Mouse (Mus musculus): ENCODE measurements at regions not wholly inside any gene's neighbourhood (a gene's known extent, or its start where the extent isn't known, plus 50 kb on each side); places are given as distances from the start of the nearest gene placed in this dataset.

DNA sequence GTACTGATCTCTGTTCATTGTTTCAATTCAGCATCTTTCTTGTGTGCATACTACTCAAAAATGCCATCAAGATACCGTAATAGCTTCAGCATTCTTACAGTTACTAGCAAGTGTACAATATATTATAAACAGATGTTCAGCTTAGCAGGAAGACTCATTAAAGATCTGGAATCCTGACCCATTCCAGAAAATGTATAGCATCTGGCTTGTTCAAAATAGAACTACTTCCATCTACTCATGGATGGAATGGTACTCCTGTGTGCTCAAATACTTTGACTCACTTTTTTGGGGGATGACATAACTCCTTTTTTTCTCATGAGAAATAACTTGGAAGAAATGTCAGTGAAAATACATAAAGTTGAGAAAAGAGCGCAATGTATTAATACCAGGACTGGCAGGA, 291.2 kb upstream of the Manea start:
- Histone ChIP-seq H3K9me3 (no peaks in the 10 kb centered on the region), H3K4me2 (replicated peaks) (no peak overlapping the region), H3K27ac (no peak overlapping the region), H3K9ac (no peak overlapping the region), H3K27me3 (no peaks in the 10 kb centered on the region), H3K4me3 (no peak overlapping the region), H3K4me1 (no peaks in the 10 kb centered on the region), H3K36me3 (no peaks in the 10 kb centered on the region)
- 44% methylated on average over 2 of the region's 2 CpGs for WGBS
- peak; percentile 84 for ATAC-seq (ENCODE audit: low FRiP score, low read depth)

DNA sequence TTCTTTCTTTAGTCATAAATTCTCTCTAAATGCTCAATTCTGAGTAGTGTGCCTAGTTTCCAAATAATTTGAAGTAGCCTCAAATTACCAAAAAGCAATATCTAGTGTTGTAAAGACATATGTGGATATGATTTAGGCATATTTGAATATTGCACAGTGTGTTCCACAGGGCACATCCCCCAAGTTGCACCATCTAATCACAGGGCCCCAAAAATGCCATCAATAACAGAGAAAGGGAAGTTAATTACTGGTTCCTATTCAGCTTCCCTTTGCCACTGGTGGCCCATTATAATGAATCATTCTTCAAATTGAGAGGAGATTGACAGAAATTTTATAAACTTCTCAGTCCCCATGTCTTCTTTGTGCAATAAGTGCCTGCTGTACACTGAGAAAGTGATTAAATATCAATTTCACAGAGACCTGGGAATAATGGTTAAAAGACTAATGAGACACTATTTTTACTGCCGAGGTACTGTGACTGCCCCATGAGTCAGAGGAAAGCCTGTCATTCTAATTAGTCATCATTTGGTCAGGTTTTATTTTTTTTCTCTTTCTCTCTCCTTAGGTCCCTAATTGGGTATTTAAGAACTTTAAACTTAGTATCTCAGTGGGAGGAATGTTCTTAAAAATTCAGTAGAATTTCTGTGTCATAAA, 284.0 kb upstream of the Manea start:
- ATAC-seq (ENCODE audit: low FRiP score, low read depth): no peak
- H3K9ac ChIP-seq: no peak overlapping the region
- no peak overlapping the region for H3K27ac ChIP-seq
- no peak overlapping the region for H3K4me2 ChIP-seq (replicated peaks)
- H3K27me3 ChIP-seq: no peaks in the 10 kb centered on the region
- no peaks in the 10 kb centered on the region for H3K36me3 ChIP-seq
- H3K4me1 ChIP-seq: no peaks in the 10 kb centered on the region
- 13% methylated on average over 1 of the region's 1 CpGs for WGBS
- no peak overlapping the region for H3K4me3 ChIP-seq
- H3K9me3 ChIP-seq: no peaks in the 10 kb centered on the region

DNA sequence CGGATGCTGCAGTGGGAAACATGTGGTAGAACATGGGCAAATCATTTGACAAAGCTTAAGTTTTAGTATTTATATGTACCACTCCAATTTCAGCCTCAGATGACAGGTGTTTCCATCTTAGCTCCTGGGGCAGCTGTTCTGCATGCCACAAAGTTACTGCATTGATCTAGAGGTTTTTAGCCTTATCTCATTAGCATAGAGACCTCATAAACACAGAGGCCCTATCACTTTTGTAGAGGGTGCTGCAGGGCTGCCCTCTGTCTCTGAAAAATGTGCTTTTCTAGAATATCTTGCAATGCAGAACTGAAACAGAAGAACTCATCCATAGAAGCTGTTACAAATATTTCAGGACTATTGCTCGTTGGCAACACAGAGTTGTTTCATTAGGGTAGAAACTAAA, 283.0 kb upstream of the Manea start:
- Histone ChIP-seq H3K4me2 (replicated peaks) (no peak overlapping the region), H3K4me1 (no peaks in the 10 kb centered on the region), H3K4me3 (no peak overlapping the region), H3K27ac (no peak overlapping the region), H3K9ac (no peak overlapping the region), H3K27me3 (no peaks in the 10 kb centered on the region), H3K9me3 (no peaks in the 10 kb centered on the region), H3K36me3 (no peaks in the 10 kb centered on the region)
- WGBS: 60% methylated on average over 2 of the region's 2 CpGs
- ATAC-seq (ENCODE audit: low FRiP score, low read depth): no peak

DNA sequence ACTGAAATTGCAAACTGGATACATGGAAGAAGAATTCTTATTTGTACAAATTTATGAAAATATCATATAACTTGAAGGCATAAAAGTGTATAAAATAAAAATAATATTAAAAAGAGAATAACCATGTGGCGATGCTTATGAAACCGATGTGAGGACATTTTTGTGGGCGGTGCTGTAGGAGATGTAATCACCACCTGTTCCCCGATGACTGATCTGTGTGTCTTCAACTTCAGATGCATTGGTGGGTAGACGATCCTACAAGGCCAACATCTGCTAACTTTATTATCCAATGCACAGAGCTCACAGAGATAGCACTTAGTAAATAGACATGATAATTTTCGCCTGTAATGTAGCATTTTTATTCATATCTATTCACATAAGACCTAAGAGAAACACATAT, 281.1 kb upstream of the Manea start:
- no peaks in the 10 kb centered on the region for H3K27me3 ChIP-seq
- no peaks in the 10 kb centered on the region for H3K36me3 ChIP-seq
- no peak overlapping the region for H3K4me2 ChIP-seq (replicated peaks)
- ATAC-seq (ENCODE audit: low FRiP score, low read depth): no peak
- no peak overlapping the region for H3K9ac ChIP-seq
- H3K9me3 ChIP-seq: no peaks in the 10 kb centered on the region
- WGBS: 82% methylated on average over 6 of the region's 6 CpGs
- H3K4me1 ChIP-seq: no peaks in the 10 kb centered on the region
- H3K4me3 ChIP-seq: no peak overlapping the region
- H3K27ac ChIP-seq: no peak overlapping the region

DNA sequence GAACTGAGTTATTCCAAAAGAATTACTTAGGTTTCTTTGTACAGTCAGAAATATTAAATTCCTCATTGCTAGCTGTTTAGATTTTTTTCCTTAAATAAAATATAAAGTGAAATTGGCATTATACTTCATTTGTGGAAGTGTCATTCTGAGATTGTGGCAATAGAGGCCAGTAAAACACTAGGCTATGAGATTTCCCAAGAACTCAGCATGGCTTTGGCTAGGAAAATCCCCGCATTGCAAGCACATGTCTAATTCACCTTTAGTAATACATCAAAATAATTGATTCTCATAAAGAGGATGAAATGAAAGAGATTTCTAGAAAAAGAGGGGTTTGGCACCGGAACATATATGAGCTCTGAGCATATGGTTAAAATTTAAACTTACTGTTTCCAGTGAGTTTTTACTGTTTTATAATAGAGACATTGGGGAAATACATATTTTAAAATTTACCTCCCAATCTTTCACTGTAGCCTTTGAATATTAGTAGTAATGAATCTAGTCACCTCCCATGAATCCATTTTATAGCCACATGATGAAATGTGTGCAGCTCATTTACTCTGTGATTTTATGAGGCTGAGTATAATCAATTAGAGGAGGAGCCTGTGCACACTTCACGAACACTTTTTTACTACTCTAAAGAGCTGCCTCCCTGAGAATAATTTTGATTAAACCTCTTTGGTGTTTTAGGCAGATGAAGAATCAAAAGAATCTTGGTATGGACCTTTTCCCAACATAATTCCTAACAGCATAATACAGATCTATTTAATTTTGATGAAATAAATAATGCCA, 242.6 kb upstream of the Manea start:
- Histone ChIP-seq H3K36me3 (no peaks in the 10 kb centered on the region), H3K9ac (no peak overlapping the region), H3K9me3 (no peaks in the 10 kb centered on the region), H3K4me1 (no peaks in the 10 kb centered on the region), H3K27me3 (no peaks in the 10 kb centered on the region), H3K27ac (no peak overlapping the region), H3K4me3 (no peak overlapping the region), H3K4me2 (replicated peaks) (no peak overlapping the region)
- WGBS: 22% methylated on average over 3 of the region's 3 CpGs
- ATAC-seq (ENCODE audit: low FRiP score, low read depth): peak; percentile 61; the same call in 1 of the 2 replicates

DNA sequence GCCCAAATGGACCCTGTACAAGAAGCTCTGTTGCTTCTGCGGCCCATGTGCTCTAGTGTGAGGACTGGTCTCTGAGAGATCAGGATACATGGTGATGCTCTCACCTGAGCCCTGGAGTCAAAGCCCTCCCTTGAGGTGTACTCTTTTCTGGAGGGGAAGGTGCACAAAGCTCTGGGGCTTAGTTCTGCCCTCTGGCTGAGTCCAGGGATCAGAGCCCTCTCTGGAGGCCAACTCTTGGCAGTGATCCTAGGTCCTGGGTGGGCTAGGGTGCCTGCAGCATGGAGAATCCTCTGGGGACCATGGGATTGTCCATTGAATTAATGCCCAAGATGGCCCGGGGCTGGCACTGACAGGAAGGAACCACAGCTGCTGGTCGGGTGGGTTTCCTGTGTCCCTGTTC, 209.0 kb upstream of the Manea start:
- Histone ChIP-seq H3K27me3 (no peaks in the 10 kb centered on the region), H3K4me2 (replicated peaks) (no peak overlapping the region), H3K27ac (no peak overlapping the region), H3K4me3 (no peak overlapping the region), H3K4me1 (no peaks in the 10 kb centered on the region), H3K9me3 (no peaks in the 10 kb centered on the region), H3K36me3 (no peaks in the 10 kb centered on the region), H3K9ac (no peak overlapping the region)
- 89% methylated on average over 3 of the region's 3 CpGs for WGBS
- no peak for ATAC-seq (ENCODE audit: low FRiP score, low read depth)

DNA sequence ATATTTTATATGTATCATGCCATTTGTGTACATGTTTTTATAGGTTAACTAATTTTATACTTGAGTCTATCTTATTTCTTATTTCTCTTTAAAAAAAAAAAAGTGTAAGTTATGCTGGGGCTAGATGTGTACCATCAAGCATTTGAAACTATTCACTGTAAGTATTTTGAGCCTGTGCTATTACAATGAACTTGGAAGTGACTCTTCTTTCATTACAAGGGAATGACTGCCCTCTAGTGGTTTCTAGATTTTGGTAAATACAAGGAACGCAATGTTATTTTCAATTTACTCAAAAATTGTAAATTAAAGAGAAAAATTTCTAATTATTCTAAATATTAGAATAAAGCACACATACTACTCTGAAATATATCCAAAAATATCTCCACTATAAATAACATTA, 197.1 kb upstream of the Manea start:
- Histone ChIP-seq H3K36me3 (no peaks in the 10 kb centered on the region), H3K9me3 (no peaks in the 10 kb centered on the region), H3K27me3 (no peaks in the 10 kb centered on the region), H3K27ac (no peak overlapping the region), H3K4me1 (no peaks in the 10 kb centered on the region), H3K9ac (no peak overlapping the region), H3K4me2 (replicated peaks) (no peak overlapping the region), H3K4me3 (no peak overlapping the region)
- 30% methylated on average over 1 of the region's 1 CpGs for WGBS
- no peak for ATAC-seq (ENCODE audit: low FRiP score, low read depth)

DNA sequence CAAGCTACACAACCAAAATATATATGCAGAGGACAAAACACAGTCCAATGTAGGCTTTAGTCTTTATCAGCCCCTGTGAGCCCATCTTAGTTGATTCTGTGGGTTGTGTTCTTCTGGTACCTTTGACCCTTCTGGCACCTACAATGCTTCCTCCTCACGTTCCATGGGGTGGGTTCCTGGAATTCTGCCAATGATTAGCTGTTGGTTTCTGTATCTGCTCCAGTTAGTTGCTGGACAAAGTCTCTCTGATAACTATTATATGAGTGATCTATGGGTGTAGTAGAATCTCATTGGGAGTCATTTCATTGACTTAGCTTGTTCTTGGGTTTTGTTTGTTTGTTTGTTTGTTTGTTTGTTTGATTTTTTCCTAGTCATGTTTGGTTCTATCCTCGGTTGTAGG, 195.8 kb upstream of the Manea start:
- no peaks in the 10 kb centered on the region for H3K36me3 ChIP-seq
- no peak for ATAC-seq (ENCODE audit: low FRiP score, low read depth)
- H3K4me2 ChIP-seq (replicated peaks): no peak overlapping the region
- no peaks in the 10 kb centered on the region for H3K27me3 ChIP-seq
- no peaks in the 10 kb centered on the region for H3K9me3 ChIP-seq
- H3K4me3 ChIP-seq: no peak overlapping the region
- no peak overlapping the region for H3K9ac ChIP-seq
- H3K4me1 ChIP-seq: no peaks in the 10 kb centered on the region
- WGBS: 55% methylated on average over 2 of the region's 2 CpGs
- no peak overlapping the region for H3K27ac ChIP-seq

DNA sequence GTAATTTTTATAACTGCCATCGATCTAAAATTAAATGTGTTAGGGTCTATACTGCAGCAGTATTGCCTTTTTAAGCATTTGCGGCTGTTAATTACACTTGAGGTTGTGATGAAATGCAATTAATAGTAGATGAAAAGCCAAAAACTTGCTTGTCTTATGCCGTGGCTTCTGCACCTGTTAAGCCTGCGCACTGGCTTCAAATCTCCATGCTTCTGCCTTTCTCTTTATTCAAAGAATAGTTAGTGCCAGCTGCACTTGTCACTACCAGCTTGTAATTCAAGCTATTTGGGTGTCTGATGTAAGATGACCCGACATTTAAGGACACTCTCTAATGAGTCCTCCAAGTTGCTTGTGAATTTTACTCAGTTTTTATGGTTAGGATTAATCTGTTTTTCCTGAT, 161.3 kb upstream of the Manea start:
- Histone ChIP-seq H3K4me1 (no peaks in the 10 kb centered on the region), H3K9me3 (no peaks in the 10 kb centered on the region), H3K4me3 (no peak overlapping the region), H3K9ac (no peak overlapping the region), H3K36me3 (no peaks in the 10 kb centered on the region), H3K27ac (no peak overlapping the region), H3K27me3 (no peaks in the 10 kb centered on the region), H3K4me2 (replicated peaks) (no peak overlapping the region)
- WGBS: 77% methylated on average over 5 of the region's 5 CpGs
- ATAC-seq (ENCODE audit: low FRiP score, low read depth): no peak

DNA sequence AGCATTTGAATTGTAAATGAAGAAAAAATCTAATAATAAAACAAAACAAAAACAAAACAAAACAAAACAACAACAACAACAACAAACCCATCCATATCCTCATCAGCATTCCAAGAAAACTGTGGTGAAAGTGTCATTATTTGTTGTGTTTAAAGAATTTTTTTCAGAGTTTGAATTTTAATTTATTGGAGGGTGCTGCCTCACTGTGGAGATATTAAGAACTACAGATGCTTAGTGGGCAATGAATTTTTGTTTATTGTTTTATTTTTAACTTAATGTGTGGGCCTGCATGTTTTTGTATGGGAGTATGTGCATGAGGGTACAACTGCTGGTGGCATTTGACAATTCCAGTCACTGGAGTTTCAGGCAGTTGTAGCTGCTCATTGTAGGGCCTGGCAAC, 147.6 kb upstream of the Manea start:
- Histone ChIP-seq H3K9me3 (no peaks in the 10 kb centered on the region), H3K36me3 (no peaks in the 10 kb centered on the region), H3K9ac (no peak overlapping the region), H3K4me3 (no peak overlapping the region), H3K27me3 (no peaks in the 10 kb centered on the region), H3K27ac (no peak overlapping the region), H3K4me2 (replicated peaks) (no peak overlapping the region), H3K4me1 (no peaks in the 10 kb centered on the region)
- no peak for ATAC-seq (ENCODE audit: low FRiP score, low read depth)

DNA sequence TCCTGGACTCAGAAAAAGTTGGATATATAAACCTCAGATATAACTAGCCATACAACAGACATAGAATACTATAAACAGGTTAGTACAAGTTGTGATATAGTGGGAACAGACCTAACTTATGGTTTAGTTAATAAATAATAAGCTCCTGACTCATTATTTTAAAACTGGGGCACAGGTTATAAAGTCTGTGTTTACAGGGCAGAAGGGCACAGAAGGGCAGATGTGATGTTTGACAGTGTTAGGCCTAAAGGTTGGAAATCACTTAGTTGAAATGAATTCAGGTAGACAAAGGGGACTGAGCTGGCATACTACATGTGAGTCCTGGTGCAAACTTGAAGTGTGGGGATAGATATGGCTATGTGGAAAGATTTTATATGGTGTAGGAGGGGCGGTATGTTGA, 128.2 kb upstream of the Manea start:
- H3K36me3 ChIP-seq: no peaks in the 10 kb centered on the region
- H3K27ac ChIP-seq: no peak overlapping the region
- 94% methylated on average over 1 of the region's 1 CpGs for WGBS
- no peak overlapping the region for H3K4me2 ChIP-seq (replicated peaks)
- H3K27me3 ChIP-seq: no peaks in the 10 kb centered on the region
- no peaks in the 10 kb centered on the region for H3K9me3 ChIP-seq
- no peak overlapping the region for H3K4me3 ChIP-seq
- no peak overlapping the region for H3K9ac ChIP-seq
- ATAC-seq (ENCODE audit: low FRiP score, low read depth): no peak
- no peaks in the 10 kb centered on the region for H3K4me1 ChIP-seq

DNA sequence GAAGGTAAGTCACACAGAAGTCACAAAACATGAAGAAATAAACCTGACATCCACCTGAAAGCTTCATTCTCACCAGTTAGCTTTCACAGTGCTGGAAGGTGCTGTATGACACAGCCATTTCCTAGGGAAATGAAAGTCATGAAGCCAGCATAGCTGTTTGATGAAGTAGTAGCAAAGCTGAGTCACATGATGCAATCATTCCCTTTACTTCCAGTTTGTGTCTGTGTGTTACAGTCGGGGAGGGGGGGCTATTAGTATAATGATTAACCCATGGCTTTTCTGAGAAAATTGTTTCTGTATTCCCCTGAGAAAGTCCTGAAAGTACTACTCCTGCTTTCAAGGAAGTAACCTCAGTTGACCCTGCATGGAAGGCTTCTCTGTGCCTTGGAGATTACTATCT, 94.8 kb upstream of the Manea start:
- ATAC-seq (ENCODE audit: low FRiP score, low read depth): no peak
- no peak overlapping the region for H3K9ac ChIP-seq
- H3K36me3 ChIP-seq: no peaks in the 10 kb centered on the region
- no peak overlapping the region for H3K27ac ChIP-seq
- no peaks in the 10 kb centered on the region for H3K4me1 ChIP-seq
- 56% methylated on average over 1 of the region's 1 CpGs for whole genome bisulfite sequencing
- no peaks in the 10 kb centered on the region for H3K9me3 ChIP-seq
- H3K4me2 ChIP-seq (replicated peaks): no peak overlapping the region
- no peaks in the 10 kb centered on the region for H3K27me3 ChIP-seq
- no peak overlapping the region for H3K4me3 ChIP-seq

DNA sequence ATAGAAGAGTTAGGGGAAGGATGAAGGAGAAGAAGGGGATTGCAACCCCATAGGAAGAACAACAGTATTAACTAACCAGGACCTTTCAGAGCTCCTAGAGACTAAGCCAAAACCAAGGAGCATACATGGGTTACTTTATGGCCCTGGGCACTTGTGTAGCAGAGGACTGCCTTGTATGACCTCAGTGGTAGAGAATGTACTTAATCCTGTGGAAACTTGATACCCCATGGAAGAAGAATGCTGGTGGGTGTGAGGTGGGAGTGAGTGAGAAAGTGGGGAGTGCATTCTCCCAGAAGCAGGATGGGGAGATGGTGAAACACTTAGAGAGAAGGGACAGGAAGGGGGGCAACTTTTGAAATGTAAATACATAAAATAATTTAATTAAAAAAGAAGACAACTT, 75.4 kb upstream of the Manea start:
- H3K36me3 ChIP-seq: no peaks in the 10 kb centered on the region
- H3K9ac ChIP-seq: no peak overlapping the region
- H3K4me3 ChIP-seq: no peak overlapping the region
- H3K4me1 ChIP-seq: no peaks in the 10 kb centered on the region
- no peak overlapping the region for H3K4me2 ChIP-seq (replicated peaks)
- ATAC-seq (ENCODE audit: low FRiP score, low read depth): peak; percentile 75; the same call in 1 of the 2 replicates
- H3K9me3 ChIP-seq: no peaks in the 10 kb centered on the region; the same call in 1 of the 2 replicates
- no peak overlapping the region for H3K27ac ChIP-seq
- H3K27me3 ChIP-seq: no peaks in the 10 kb centered on the region

All from limb, embryonic 13.5 days (tissue).